21 mouse cellular contexts compared by ENCODE assay signal in the genomic region with DNA sequence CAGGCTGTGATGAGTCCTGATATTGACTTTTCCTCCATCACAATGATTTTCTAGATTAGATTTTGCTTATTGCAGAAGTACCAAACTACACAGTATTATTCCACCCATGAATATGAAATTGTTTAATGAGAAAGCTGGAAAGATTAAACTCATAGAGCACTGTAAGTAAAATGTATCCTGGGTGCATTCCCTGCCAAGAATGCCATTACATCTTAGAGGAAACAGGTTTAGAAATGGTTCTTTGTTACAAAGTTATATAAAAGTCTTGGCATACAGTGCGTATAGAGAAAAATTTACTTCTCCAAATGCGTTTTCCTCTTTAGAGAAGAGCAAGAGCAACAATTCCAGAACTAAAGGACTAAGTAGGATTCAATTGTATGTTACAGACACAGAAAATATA.
DNase-seq lines count a peak whose midpoint lies in the region; ATAC-seq and TF ChIP-seq lines count a peak whose summit lies in the region.
"Had no signal": no experiment of that assay in that cellular context is flagged by ENCODE, and none has a peak within 500 bp of the region (broad histone marks: within the 10 kb centered on the region; RNA-seq: fewer than 3 reads in every experiment).

No protein-coding gene starts in this region.

- no peak for DNase-seq in frontal cortex, postnatal 14 days (ENCODE audit: low spot score in 2 of 2)
- DNase-seq in left cerebral cortex, adult 2 months (ENCODE audit: extremely low spot score in 1 of 2, low spot score in 2 of 2), result no peak
- DNase-seq in left cerebral cortex, adult 11 months (ENCODE audit: low spot score), result no peak
- DNase-seq in brain, adult 2 months (ENCODE audit: low read depth, low spot score), result peak; percentile 49
- DNase-seq in telencephalon, adult 2 months (ENCODE audit: low read depth, low spot score), result peak; percentile 55
- DNase-seq in heart, postnatal 10 days, result no peak
- no peak for DNase-seq in B cell, adult 2 months
- DNase-seq: adrenal gland, adult 2 months; adrenal gland, adult 8-10 months; adrenal gland, postnatal 10 days; adrenal gland, postnatal 14 days; adrenal gland, postnatal 25 days; adrenal gland, postnatal 36 days; cerebellum, adult 11 months; cerebellum, adult 11-12 months; cerebellum, adult 18-20 months; cerebellum, adult 2 months had no signal

- H3K27ac ChIP-seq in left cerebral cortex, adult 2 months, result peak overlapping the region; percentile 64; the same call in 1 of the 2 replicates

- intact Hi-C loops in left cerebral cortex, adult 2 months (cut with DNase I), result no loop called here
- intact Hi-C loops in heart, postnatal 10 days (cut with DNase I), result no loop called here

- H3K4me3 ChIP-seq in left cerebral cortex, adult 2 months, result no peak overlapping the region

- peak; percentile 62 for ATAC-seq in frontal cortex, adult (ENCODE audit: low TSS enrichment)
- ATAC-seq: activated CD4-positive, CD25-positive, alpha-beta regulatory T cell, adult 4 months; CD4-positive, CD25-positive, alpha-beta regulatory T cell, adult 4 months; Patski had no signal

- TF ChIP-seq CTCF in left cerebral cortex, adult 2 months (IDR thresholded peaks at IDR 0.05), result no peak

Comparison
In these comparisons a context has a peak if more than half of its experiments do, and no peak if none do; other contexts are left out.
1. DNase-seq: peak in brain, adult 2 months (single experiment) and telencephalon, adult 2 months (single experiment); none in frontal cortex, postnatal 14 days (0 of 2), left cerebral cortex, adult 2 months (0 of 2), left cerebral cortex, adult 11 months (single experiment), heart, postnatal 10 days (0 of 2) and B cell, adult 2 months (0 of 2).